Mouse (Mus musculus): Measurements from ENCODE around the gene Map4k1. TPM values are rescaled to one million over a fixed set of nuclear protein-coding genes. Genes with fewer than 3 reads are reported as not detected.

The Map4k1 gene
- polyA plus RNA-seq, 1 experiment: 3.6 TPM

DNA sequence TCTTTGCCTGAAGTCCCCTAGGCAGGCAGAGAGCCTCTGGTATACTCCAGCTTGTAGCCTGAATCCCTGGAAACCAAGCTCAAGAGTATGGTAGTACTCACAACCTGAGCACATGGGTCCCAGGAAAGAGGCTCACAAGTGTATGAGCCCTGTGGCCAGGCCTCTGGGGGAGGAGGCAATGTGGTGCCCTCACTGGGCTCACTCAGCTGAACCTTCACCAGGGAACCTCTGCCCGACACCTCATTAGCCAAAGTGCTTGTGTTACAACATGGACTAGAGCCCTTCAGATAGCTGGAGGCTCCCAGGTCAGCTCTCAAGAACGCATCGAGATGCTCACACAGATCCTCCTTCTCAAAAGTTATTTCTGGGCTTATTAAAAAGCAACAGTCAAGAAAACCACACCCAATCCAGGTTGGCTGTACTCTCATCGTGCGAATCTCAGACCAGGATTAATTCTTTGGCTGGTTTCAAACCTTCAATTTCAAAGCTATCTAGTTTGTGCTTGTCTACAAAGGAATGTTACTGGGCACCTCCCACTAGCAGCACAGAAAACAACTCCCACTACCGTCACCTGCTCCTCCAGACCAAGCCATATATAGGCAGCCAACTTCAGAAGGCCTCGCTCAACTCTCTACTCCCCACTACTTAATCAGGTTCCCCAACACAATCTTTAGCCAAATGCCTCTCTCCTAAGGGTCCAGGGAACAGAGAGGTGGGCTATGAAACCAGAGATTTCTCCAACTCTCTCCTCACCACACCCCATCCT, 42.2 kb upstream of the Map4k1 start:
- Histone ChIP-seq H3K79me2 (ENCODE audit: control insufficient read depth, insufficient read depth) (peaks cover 100% of the 10 kb centered on the region), H3ac (ENCODE audit: control insufficient read depth, insufficient read length, low read depth) (no peak overlapping the region), H3K27me3 (ENCODE audit: control insufficient read depth, insufficient read depth, insufficient read length) (no peaks in the 10 kb centered on the region), H3K4me3 (ENCODE audit: insufficient read depth, poor library complexity, severe bottlenecking) (no peak overlapping the region), H3K36me3 (ENCODE audit: control insufficient read depth, insufficient read depth) (peaks cover 52% of the 10 kb centered on the region), H3K79me3 (ENCODE audit: low read depth) (peaks cover 92% of the 10 kb centered on the region)
- no peak for TF ChIP-seq CTCF (IDR thresholded peaks at IDR 0.05; ENCODE audit: control insufficient read depth, insufficient read depth, insufficient read length)
- TF ChIP-seq MYOD1 (IDR thresholded peaks at IDR 0.05; ENCODE audit: control insufficient read depth, insufficient read length, low read depth): no peak
- no peak for TF ChIP-seq MAX (IDR thresholded peaks at IDR 0.05)
- no peak for TF ChIP-seq CEBPB (IDR thresholded peaks at IDR 0.05; ENCODE audit: low read depth)
- no peak for TF ChIP-seq MYOG (IDR thresholded peaks at IDR 0.05; ENCODE audit: control insufficient read depth, extremely low read depth, insufficient read length)
- no peak for TF ChIP-seq USF1 (IDR thresholded peaks at IDR 0.05; ENCODE audit: low read depth)
- TF ChIP-seq FOSL1 (IDR thresholded peaks at IDR 0.05; ENCODE audit: insufficient read depth, low read length, poor library complexity, severe bottlenecking): no peak

DNA sequence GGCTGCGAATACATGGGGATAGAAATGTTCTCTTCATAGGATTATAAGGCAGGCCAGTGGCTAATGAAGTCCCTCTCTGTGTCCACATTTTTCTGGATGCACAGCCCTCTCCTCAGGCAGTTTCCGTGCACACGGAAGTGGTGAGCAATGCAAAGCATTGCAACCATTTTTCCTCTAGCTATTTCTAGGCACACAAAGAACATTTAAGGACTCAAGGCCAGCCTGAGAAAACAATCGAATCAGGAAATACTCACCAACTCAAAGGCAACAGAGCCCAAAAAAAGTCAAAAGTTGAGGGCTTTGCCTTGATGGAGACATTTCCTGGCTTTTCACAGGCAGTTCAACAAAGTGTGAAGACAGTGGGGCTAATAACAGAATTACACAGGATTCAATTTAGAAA, 40.7 kb upstream of the Map4k1 start:
- H3K36me3 ChIP-seq (ENCODE audit: control insufficient read depth, insufficient read depth): peaks cover 46% of the 10 kb centered on the region
- peaks cover 100% of the 10 kb centered on the region for H3K79me2 ChIP-seq (ENCODE audit: control insufficient read depth, insufficient read depth)
- no peak overlapping the region for H3ac ChIP-seq (ENCODE audit: control insufficient read depth, insufficient read length, low read depth)
- H3K79me3 ChIP-seq (ENCODE audit: low read depth): peaks cover 90% of the 10 kb centered on the region
- TF ChIP-seq CTCF (IDR thresholded peaks at IDR 0.05; ENCODE audit: control insufficient read depth, insufficient read depth, insufficient read length): no peak
- no peak for TF ChIP-seq CEBPB (IDR thresholded peaks at IDR 0.05; ENCODE audit: low read depth)
- no peak for TF ChIP-seq MYOG (IDR thresholded peaks at IDR 0.05; ENCODE audit: control insufficient read depth, extremely low read depth, insufficient read length)
- TF ChIP-seq USF1 (IDR thresholded peaks at IDR 0.05; ENCODE audit: low read depth): no peak
- TF ChIP-seq FOSL1 (IDR thresholded peaks at IDR 0.05; ENCODE audit: insufficient read depth, low read length, poor library complexity, severe bottlenecking): no peak
- no peak for TF ChIP-seq MAX (IDR thresholded peaks at IDR 0.05)
- no peak for TF ChIP-seq MYOD1 (IDR thresholded peaks at IDR 0.05; ENCODE audit: control insufficient read depth, insufficient read length, low read depth)
- no peaks in the 10 kb centered on the region for H3K27me3 ChIP-seq (ENCODE audit: control insufficient read depth, insufficient read depth, insufficient read length)
- no peak overlapping the region for H3K4me3 ChIP-seq (ENCODE audit: insufficient read depth, poor library complexity, severe bottlenecking)

DNA sequence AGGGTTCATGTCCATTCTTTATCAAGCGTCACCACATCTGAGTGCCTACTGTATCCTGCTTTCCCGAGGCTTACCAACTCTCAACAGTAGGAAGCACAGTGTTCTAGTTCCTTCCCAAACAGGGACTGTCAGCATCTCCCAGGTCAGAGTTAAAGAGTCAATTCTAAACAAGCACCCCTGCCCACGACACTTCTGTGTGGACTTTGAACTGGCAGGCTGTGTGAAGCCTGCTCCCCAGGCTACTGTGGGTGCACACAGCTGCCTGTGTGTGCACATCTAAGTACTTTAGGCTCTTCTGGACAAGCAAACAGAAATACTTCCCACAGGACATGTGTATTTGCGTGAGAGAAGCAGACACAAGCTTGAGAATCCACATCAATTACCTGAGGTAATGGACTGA, 40.3 kb upstream of the Map4k1 start:
- peaks cover 100% of the 10 kb centered on the region for H3K79me2 ChIP-seq (ENCODE audit: control insufficient read depth, insufficient read depth)
- H3K27me3 ChIP-seq (ENCODE audit: control insufficient read depth, insufficient read depth, insufficient read length): no peaks in the 10 kb centered on the region
- TF ChIP-seq MAX (IDR thresholded peaks at IDR 0.05) (no peak), CEBPB (IDR thresholded peaks at IDR 0.05; ENCODE audit: low read depth) (no peak), FOSL1 (IDR thresholded peaks at IDR 0.05; ENCODE audit: insufficient read depth, low read length, poor library complexity, severe bottlenecking) (no peak), USF1 (IDR thresholded peaks at IDR 0.05; ENCODE audit: low read depth) (no peak), MYOD1 (IDR thresholded peaks at IDR 0.05; ENCODE audit: control insufficient read depth, insufficient read length, low read depth) (no peak), MYOG (IDR thresholded peaks at IDR 0.05; ENCODE audit: control insufficient read depth, extremely low read depth, insufficient read length) (no peak), CTCF (IDR thresholded peaks at IDR 0.05; ENCODE audit: control insufficient read depth, insufficient read depth, insufficient read length) (no peak)
- peaks cover 90% of the 10 kb centered on the region for H3K79me3 ChIP-seq (ENCODE audit: low read depth)
- no peak overlapping the region for H3ac ChIP-seq (ENCODE audit: control insufficient read depth, insufficient read length, low read depth)
- H3K4me3 ChIP-seq (ENCODE audit: insufficient read depth, poor library complexity, severe bottlenecking): no peak overlapping the region
- H3K36me3 ChIP-seq (ENCODE audit: control insufficient read depth, insufficient read depth): peaks cover 42% of the 10 kb centered on the region

DNA sequence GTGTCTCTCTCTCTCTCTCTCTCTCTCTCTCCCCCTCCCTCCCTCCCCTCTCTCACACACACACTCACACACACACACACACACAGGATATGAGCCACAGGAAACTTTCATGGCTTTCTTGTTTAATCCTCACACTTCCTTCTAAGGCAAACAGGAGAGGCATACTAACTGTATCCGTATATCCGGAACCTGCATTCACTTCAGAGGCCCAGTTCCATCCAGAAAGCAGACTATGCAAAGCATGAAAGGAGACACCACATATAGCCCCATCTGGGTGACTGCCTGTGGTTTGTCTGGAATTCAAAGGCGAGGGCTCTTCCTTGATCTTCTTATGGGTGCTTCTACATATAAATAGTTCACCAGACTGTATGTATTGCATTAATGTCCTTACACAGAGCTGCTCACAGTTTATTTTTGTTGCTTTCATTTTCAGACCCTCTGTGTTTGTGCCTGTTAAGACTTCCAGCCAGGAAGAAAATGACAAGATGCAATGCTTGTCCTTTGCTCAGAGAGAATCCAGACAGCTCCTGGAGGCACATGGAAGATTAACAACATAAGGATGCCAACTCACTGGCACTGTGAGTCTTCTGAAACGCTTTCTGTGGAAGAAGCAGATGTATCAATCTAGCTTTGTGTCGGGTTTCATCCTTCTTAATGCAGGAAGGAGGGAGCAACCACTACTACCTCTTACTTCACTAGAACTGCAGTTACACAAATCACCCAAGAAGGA, 38.2 kb upstream of the Map4k1 start:
- H3K36me3 ChIP-seq (ENCODE audit: control insufficient read depth, insufficient read depth): peaks cover 49% of the 10 kb centered on the region
- peaks cover 90% of the 10 kb centered on the region for H3K79me3 ChIP-seq (ENCODE audit: low read depth)
- TF ChIP-seq MYOG (IDR thresholded peaks at IDR 0.05; ENCODE audit: control insufficient read depth, extremely low read depth, insufficient read length): no peak
- TF ChIP-seq MAX (IDR thresholded peaks at IDR 0.05): no peak
- no peak for TF ChIP-seq USF1 (IDR thresholded peaks at IDR 0.05; ENCODE audit: low read depth)
- TF ChIP-seq CTCF (IDR thresholded peaks at IDR 0.05; ENCODE audit: control insufficient read depth, insufficient read depth, insufficient read length): no peak
- no peak for TF ChIP-seq CEBPB (IDR thresholded peaks at IDR 0.05; ENCODE audit: low read depth)
- peaks cover 100% of the 10 kb centered on the region for H3K79me2 ChIP-seq (ENCODE audit: control insufficient read depth, insufficient read depth)
- H3K27me3 ChIP-seq (ENCODE audit: control insufficient read depth, insufficient read depth, insufficient read length): no peaks in the 10 kb centered on the region
- no peak overlapping the region for H3ac ChIP-seq (ENCODE audit: control insufficient read depth, insufficient read length, low read depth)
- H3K4me3 ChIP-seq (ENCODE audit: insufficient read depth, poor library complexity, severe bottlenecking): no peak overlapping the region

DNA sequence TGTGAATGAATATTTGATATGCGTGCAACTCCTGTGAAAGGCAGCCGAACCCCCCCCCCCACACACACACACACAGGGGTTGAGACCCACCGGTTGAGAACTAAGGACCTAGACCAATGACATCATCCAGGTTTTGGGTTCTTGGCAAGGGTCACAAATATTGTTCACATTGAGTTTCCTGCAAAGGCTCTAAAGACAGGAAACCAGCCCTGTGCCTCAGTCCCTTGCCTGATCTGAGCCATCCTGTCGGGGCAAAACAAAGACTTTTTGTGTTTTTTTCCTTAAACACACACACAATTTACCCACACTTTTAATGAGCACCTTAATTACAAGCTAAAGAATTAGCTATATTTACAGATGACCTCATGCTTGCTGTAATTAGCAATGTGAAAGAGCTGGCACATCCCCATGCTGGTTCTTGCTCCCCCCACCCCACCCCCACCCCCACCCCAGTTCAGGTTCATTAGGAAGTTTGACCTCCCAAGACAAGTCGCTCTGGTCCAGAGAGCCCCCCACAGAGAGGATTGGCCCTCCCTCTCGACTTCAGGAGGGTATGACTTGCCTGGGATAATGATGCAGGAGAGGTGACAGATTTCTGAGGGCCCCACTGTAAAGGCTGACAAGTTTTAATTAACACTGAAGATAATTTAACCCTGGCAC, 37.0 kb upstream of the Map4k1 start:
- H3K4me3 ChIP-seq (ENCODE audit: insufficient read depth, poor library complexity, severe bottlenecking): no peak overlapping the region
- TF ChIP-seq USF1 (IDR thresholded peaks at IDR 0.05; ENCODE audit: low read depth) (no peak), CEBPB (IDR thresholded peaks at IDR 0.05; ENCODE audit: low read depth) (no peak), MYOG (IDR thresholded peaks at IDR 0.05; ENCODE audit: control insufficient read depth, extremely low read depth, insufficient read length) (no peak), FOSL1 (IDR thresholded peaks at IDR 0.05; ENCODE audit: insufficient read depth, low read length, poor library complexity, severe bottlenecking) (no peak), MYOD1 (IDR thresholded peaks at IDR 0.05; ENCODE audit: control insufficient read depth, insufficient read length, low read depth) (no peak), MAX (IDR thresholded peaks at IDR 0.05) (no peak), CTCF (IDR thresholded peaks at IDR 0.05; ENCODE audit: control insufficient read depth, insufficient read depth, insufficient read length) (no peak)

More for the DNA sequence above, 37.0 kb upstream of the Map4k1 start:
- peaks cover 90% of the 10 kb centered on the region for H3K79me3 ChIP-seq (ENCODE audit: low read depth)
- H3K27me3 ChIP-seq (ENCODE audit: control insufficient read depth, insufficient read depth, insufficient read length): no peaks in the 10 kb centered on the region
- H3K36me3 ChIP-seq (ENCODE audit: control insufficient read depth, insufficient read depth): peaks cover 47% of the 10 kb centered on the region
- no peak overlapping the region for H3ac ChIP-seq (ENCODE audit: control insufficient read depth, insufficient read length, low read depth)
- peaks cover 100% of the 10 kb centered on the region for H3K79me2 ChIP-seq (ENCODE audit: control insufficient read depth, insufficient read depth)
